Mouse (Mus musculus) liver, postnatal 0 days (tissue): ENCODE results near the gene Vps72. TPM values are rescaled to one million over a fixed set of nuclear protein-coding genes. Genes with fewer than 3 reads are reported as not detected.

Experiments
- ATAC-seq: fragments of 200-750 bp; cut with Nextera tagmentation; 2 replicates; pipeline ENCODE4 v1.8.0; 2017; ENCODE audit warnings: mild to moderate bottlenecking, moderate library complexity
- DNase-seq: peaks from one replicate; pipeline ENCODE4 v3.0.0-alpha.2; 2016
- H3K27ac ChIP-seq: fragments of 300-500 bp; sonication (generic); 2 replicates; pipeline ENCODE4 v1.5.1; 2014; ENCODE audit warnings: antibody characterized with exemption, moderate library complexity, mild to moderate bottlenecking, low read depth
- H3K27me3 ChIP-seq: fragments of 300-500 bp; sonication (generic); 2 replicates; pipeline ENCODE4 v1.6.1; 2014; ENCODE audit warnings: low read length, control low read depth, mixed read lengths; ENCODE audit not compliant: insufficient read depth
- H3K36me3 ChIP-seq: fragments of 300-500 bp; sonication (generic); replicated peaks from 2 replicates; pipeline ENCODE4 v1.6.1; 2014; ENCODE audit warnings: mild to moderate bottlenecking, control low read depth, low read length, moderate library complexity, mixed read lengths; ENCODE audit not compliant: insufficient read depth
- H3K4me1 ChIP-seq: fragments of 300-500 bp; sonication (generic); 2 replicates; pipeline ENCODE4 v1.6.1; 2014; ENCODE audit warnings: antibody characterized with exemption, mild to moderate bottlenecking, control low read depth; ENCODE audit not compliant: insufficient read depth
- H3K4me2 ChIP-seq: fragments of 300-500 bp; sonication (generic); 2 replicates; pipeline ENCODE4 v1.6.1; 2014; ENCODE audit warnings: low read depth, mild to moderate bottlenecking, low read length, moderate library complexity, mixed read lengths
- H3K4me3 ChIP-seq: fragments of 300-500 bp; sonication (generic); 2 replicates; pipeline ENCODE4 v1.5.1; 2014; ENCODE audit warnings: low read depth, low read length
- H3K9ac ChIP-seq: fragments of 300-500 bp; sonication (generic); replicated peaks from 2 replicates; pipeline ENCODE4 v1.6.1; 2014; ENCODE audit warnings: mild to moderate bottlenecking, moderate library complexity
- H3K9me3 ChIP-seq: fragments of 300-500 bp; sonication (generic); 2 replicates; pipeline ENCODE4 v1.6.1; 2016; ENCODE audit warnings: mild to moderate bottlenecking, control low read depth, low read length, mixed read lengths
- CTCF ChIP-seq: sonication (generic); IDR thresholded peaks from 2 replicates; pipeline ENCODE4 v1.5.1; 2016; ENCODE audit warnings: antibody characterized with exemption, low read depth
- EP300 ChIP-seq: IDR thresholded peaks from 2 replicates; pipeline ENCODE4 v1.6.1; 2016; ENCODE audit warnings: antibody characterized with exemption, low read depth, mild to moderate bottlenecking
- WGBS: fragments of 180-500 bp; shearing (Covaris S2); extraction: QIAGEN DNeasy Blood & Tissue Kit; methylation state at CpG from one replicate; pipeline ENCODE4 v1.1.7; 2014; ENCODE audit not compliant: insufficient replicate concordance; 5-methylcytosine and 5-hydroxymethylcytosine counted together
- polyA plus RNA-seq: library from polyadenylated mRNA; unstranded; fragments of >200 nt; fragmentation: Nextera tagmentation; extraction: Ambion mirVana; gene quantifications from 2 replicates; pipeline ENCODE4 v1.2.1, GENCODE M21; 2015

The Vps72 gene
- polyA plus RNA-seq, 1 experiment from 2014 or later = 27.4 TPM

GRCm38 (mm10) chr3:95135433-95136052 is 24.7 kb downstream of the Vps72 start:
- Histone ChIP-seq H3K9me3 (no peaks in the 10 kb centered on the region), H3K27me3 (no peaks in the 10 kb centered on the region), H3K4me3 (peak overlapping the region; percentile 52), H3K4me2 (peak overlapping the region; percentile 70), H3K27ac (peak overlapping the region; percentile 49), H3K9ac (peak overlapping the region; percentile 51; the same call in 1 of the 2 replicates), H3K4me1 (peaks cover 37% of the 10 kb centered on the region), H3K36me3 (peaks cover 20% of the 10 kb centered on the region; the same call in 1 of the 2 replicates)
- TF ChIP-seq CTCF = no peak
- DNase-seq (peak; percentile 34), ATAC-seq (no peak)
- WGBS = 35% methylated on average over 7 of the region's 7 CpGs

GRCm38 (mm10) chr3:95136336-95136735 is 25.5 kb downstream of the Vps72 start:
- Histone ChIP-seq H3K9ac (no peak overlapping the region), H3K36me3 (peaks cover 22% of the 10 kb centered on the region; the same call in 1 of the 2 replicates), H3K9me3 (no peaks in the 10 kb centered on the region), H3K4me2 (peak overlapping the region; percentile 70), H3K27ac (no peak overlapping the region), H3K27me3 (no peaks in the 10 kb centered on the region), H3K4me3 (no peak overlapping the region), H3K4me1 (peaks cover 37% of the 10 kb centered on the region)
- no peak for DNase-seq
- TF ChIP-seq CTCF (no peak), EP300 (no peak)
- 54% methylated on average over 3 of the region's 3 CpGs for WGBS
- no peak for ATAC-seq

- TF ChIP-seq CTCF (peak; percentile 22; the same call in 1 of the 2 replicates), EP300 (no peak)
- Histone ChIP-seq H3K4me2 (peak overlapping the region; percentile 60), H3K9ac (no peak overlapping the region; the same call in 1 of the 2 replicates), H3K4me1 (peaks cover 37% of the 10 kb centered on the region), H3K4me3 (0 out of 2 replicates have a peak overlapping the region, but pooled peaks have one; percentile 45), H3K27ac (peak overlapping the region; percentile 86), H3K9me3 (no peaks in the 10 kb centered on the region), H3K27me3 (no peaks in the 10 kb centered on the region), H3K36me3 (peaks cover 16% of the 10 kb centered on the region; the same call in 1 of the 2 replicates)
- DNase-seq (peak; percentile 47), ATAC-seq (peak; percentile 35)
- 54% methylated on average over 25 of the region's 25 CpGs for WGBS
These were observed 28.9 kb downstream of the Vps72 start for GRCm38 (mm10) chr3:95139586-95140288.

GRCm38 (mm10) chr3:95140289-95140595 is 29.4 kb downstream of the Vps72 start:
- TF ChIP-seq EP300 = no peak
- no peak for TF ChIP-seq CTCF
- H3K9me3 ChIP-seq = no peaks in the 10 kb centered on the region
- DNase-seq (no peak), ATAC-seq (no peak)
- H3K4me2 ChIP-seq = peak overlapping the region; percentile 60
- peak overlapping the region; percentile 45; the same call in 1 of the 2 replicates for H3K4me3 ChIP-seq
- H3K9ac ChIP-seq = no peak overlapping the region
- H3K4me1 ChIP-seq = peaks cover 33% of the 10 kb centered on the region
- H3K27me3 ChIP-seq = no peaks in the 10 kb centered on the region
- peaks cover 16% of the 10 kb centered on the region; the same call in 1 of the 2 replicates for H3K36me3 ChIP-seq
- peak overlapping the region; percentile 86 for H3K27ac ChIP-seq
- WGBS = 71% methylated on average over 18 of the region's 18 CpGs

- Histone ChIP-seq H3K4me2 (peak overlapping the region; percentile 60), H3K9ac (no peak overlapping the region; the same call in 1 of the 2 replicates), H3K27me3 (no peaks in the 10 kb centered on the region), H3K4me3 (peak overlapping the region; percentile 45), H3K36me3 (peaks cover 16% of the 10 kb centered on the region; the same call in 1 of the 2 replicates), H3K4me1 (peaks cover 27% of the 10 kb centered on the region), H3K9me3 (no peaks in the 10 kb centered on the region), H3K27ac (peak overlapping the region; percentile 86)
- WGBS = 78% methylated on average over 6 of the region's 6 CpGs
- no peak for DNase-seq
- no peak for ATAC-seq
- TF ChIP-seq CTCF (no peak), EP300 (no peak)
These were observed 30.0 kb downstream of the Vps72 start for GRCm38 (mm10) chr3:95140795-95141194.

- DNase-seq (peak; percentile 50), ATAC-seq (no peak)
- Histone ChIP-seq H3K4me2 (peak overlapping the region; percentile 60), H3K9ac (peak overlapping the region; percentile 54), H3K27ac (peak overlapping the region; percentile 86), H3K9me3 (no peaks in the 10 kb centered on the region), H3K4me3 (peak overlapping the region; percentile 45), H3K4me1 (peaks cover 21% of the 10 kb centered on the region), H3K36me3 (peaks cover 16% of the 10 kb centered on the region; the same call in 1 of the 2 replicates), H3K27me3 (no peaks in the 10 kb centered on the region)
- no peak for TF ChIP-seq CTCF
- TF ChIP-seq EP300 = no peak
- 44% methylated on average over 9 of the region's 9 CpGs for WGBS
These were observed 30.7 kb downstream of the Vps72 start for GRCm38 (mm10) chr3:95141474-95141873.
